ENCODE assay signal across 19 mouse cellular contexts in genomic region chr9:58103647-58104046, GRCm38 (mm10). TPM values are rescaled to one million over a fixed set of nuclear protein-coding genes. Genes with fewer than 3 reads are reported as not detected.
"Had no signal": no experiment of that assay in that cellular context is flagged by ENCODE, and none has a peak within 500 bp of the region (broad histone marks: within the 10 kb centered on the region; RNA-seq: fewer than 3 reads in every experiment).

No protein-coding gene starts in this region.

- H3K9ac ChIP-seq: liver, embryonic 15.5 days; midbrain, embryonic 15.5 days; neural tube, embryonic 15.5 days had no signal

- H3K4me1 ChIP-seq: liver, embryonic 15.5 days had no signal

- H3K27me3 ChIP-seq: midbrain, embryonic 15.5 days had no signal

- DNase-seq: kidney, adult 11 months; kidney, adult 9 months; kidney, postnatal 4 days; lung, adult 2 months; lung, postnatal 36 days; right cerebral cortex, adult 18-20 months; thymus, adult 2 months; thymus, postnatal 25 days had no signal

- ATAC-seq: lung, postnatal 0 days; midbrain, embryonic 15.5 days had no signal

- H3K27ac ChIP-seq: kidney, postnatal 0 days; limb, embryonic 10.5 days; liver, embryonic 15.5 days; midbrain, embryonic 15.5 days; neural tube, embryonic 15.5 days; stomach, postnatal 0 days had no signal

- H3K36me3 ChIP-seq: limb, embryonic 10.5 days; liver, embryonic 15.5 days; midbrain, embryonic 15.5 days; neural tube, embryonic 15.5 days had no signal

- H3K4me2 ChIP-seq: liver, embryonic 11.5 days; liver, embryonic 15.5 days; midbrain, embryonic 15.5 days; neural tube, embryonic 15.5 days had no signal

- H3K9me3 ChIP-seq: limb, embryonic 10.5 days; liver, embryonic 15.5 days; midbrain, embryonic 15.5 days; neural tube, embryonic 15.5 days had no signal

- H3K4me3 ChIP-seq: left cerebral cortex, adult 2 months; limb, embryonic 10.5 days; liver, embryonic 15.5 days; midbrain, embryonic 15.5 days; neural tube, embryonic 15.5 days had no signal

RNA-seq across cellular contexts. Expression of gene Ccdc33, which starts 15.0 kb away (rescaled TPM):
- total RNA-seq: megakaryocyte progenitor cell, adult 5-6 weeks; monocyte, adult 5-6 weeks had no signal
- polyA plus RNA-seq: liver, embryonic 11.5 days; liver, embryonic 15.5 days; stomach, postnatal 0 days had no signal

RNA-seq across cellular contexts. Expression of gene Stra6, which starts 40.1 kb away (rescaled TPM):
- total RNA-seq: megakaryocyte progenitor cell, adult 5-6 weeks; monocyte, adult 5-6 weeks had no signal
